Mouse (Mus musculus): ENCODE results near the gene Txlnb. TPM values are rescaled to one million over a fixed set of nuclear protein-coding genes. Genes with fewer than 3 reads are reported as not detected.

The Txlnb gene
- total RNA-seq, 2 experiments from 2014 or later = 1.4 TPM; not detected in 1

Other genes starting within 250 kb of the Txlnb start
- gene Cited2, start 73.0 kb upstream of the Txlnb start, total RNA-seq (2014; fragmentation: Nextera tagmentation) = 10.1 and 13.7 TPM in 2 replicates
- 10.1 and 36.8 TPM in 2 replicates for gene Cited2, start 73.0 kb upstream of the Txlnb start, total RNA-seq (2017)
- 12.5 and 30.4 TPM in 2 replicates for gene Heca, start 151.8 kb downstream of the Txlnb start, total RNA-seq (2014; fragmentation: Nextera tagmentation)
- gene Heca, start 151.8 kb downstream of the Txlnb start, total RNA-seq (2017) = 26.3 and 27.8 TPM in 2 replicates
- 83.6 and 104 TPM in 2 replicates for gene Abracl, start 227.1 kb downstream of the Txlnb start, total RNA-seq (2014; fragmentation: Nextera tagmentation)
- 129 and 168 TPM in 2 replicates for gene Abracl, start 227.1 kb downstream of the Txlnb start, total RNA-seq (2017)